Mouse (Mus musculus) urinary bladder, postnatal 4 days (tissue): ENCODE results near the gene 4930595D18Rik.

Experiments
- DNase-seq, 2 experiments: peaks; one replicate each; pipeline ENCODE4 v3.0.0; 2021 to 2022; ENCODE audit warnings: low spot score in 2 of 2

Gene 4930595D18Rik

DNA sequence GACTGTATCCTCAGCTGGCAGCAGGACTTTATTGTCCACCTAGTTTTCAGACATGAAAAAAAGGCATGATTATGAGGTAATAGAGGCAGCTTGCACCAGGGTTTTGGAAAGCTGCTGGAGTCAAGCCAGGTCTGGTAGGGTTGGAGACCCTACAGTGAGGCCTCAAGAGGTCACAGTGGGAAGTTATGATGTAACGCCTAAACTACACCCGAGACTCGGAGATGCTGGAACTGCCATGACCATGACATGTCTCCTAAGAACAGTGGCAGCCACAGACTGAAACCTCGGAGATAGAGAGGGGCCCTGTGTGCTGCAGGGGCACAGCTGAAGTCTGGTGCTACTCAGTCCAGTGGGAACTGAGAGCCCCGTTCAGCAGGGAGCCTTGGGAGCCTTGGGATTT lies at the start of gene 4930595D18Rik:
Gene 4930595D18Rik (minus strand): TSS at position 16 of the 400 bp plus-strand sequence.
- DNase-seq = no peak

DNA sequence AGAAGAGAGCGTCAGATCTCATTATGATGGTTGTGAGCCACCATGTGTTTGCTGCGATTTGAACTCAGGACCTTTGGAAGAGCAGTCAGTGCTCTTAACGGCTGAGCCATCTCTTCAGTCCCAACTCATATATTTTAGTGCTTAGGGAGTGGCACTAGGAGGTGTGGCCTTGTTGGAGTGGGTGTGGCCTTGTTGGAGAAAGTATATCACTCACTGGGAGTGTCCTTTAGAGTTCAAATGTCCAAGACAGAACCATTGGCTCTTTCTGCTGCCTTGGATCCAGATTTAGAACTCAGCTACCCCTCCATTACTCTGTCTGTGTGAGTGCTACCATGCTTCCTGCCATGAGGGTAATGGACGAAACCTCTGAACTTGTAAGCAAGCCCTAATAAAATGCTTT lies 49.5 kb upstream of the 4930595D18Rik start:
- no peak for DNase-seq

DNA sequence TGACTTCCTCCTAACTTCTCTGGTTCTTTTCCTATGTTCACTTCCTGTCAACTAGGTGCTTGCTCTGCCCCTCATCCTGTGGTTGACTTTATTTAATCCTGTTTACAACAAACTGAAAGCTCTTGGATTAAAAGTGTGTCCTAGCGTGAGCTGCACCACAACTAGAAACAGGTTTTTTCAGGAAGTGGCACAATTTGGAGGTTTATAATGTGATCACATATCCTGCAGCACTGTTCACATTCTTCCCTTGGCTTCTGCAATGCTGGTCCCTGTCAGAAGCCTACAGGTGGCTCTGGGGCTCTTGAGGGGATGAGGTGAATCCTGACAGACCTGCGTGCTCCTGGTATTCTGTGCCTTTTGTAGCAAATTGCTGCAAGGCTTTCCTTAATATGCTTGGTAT lies 46.5 kb upstream of the 4930595D18Rik start:
- DNase-seq = no peak

DNA sequence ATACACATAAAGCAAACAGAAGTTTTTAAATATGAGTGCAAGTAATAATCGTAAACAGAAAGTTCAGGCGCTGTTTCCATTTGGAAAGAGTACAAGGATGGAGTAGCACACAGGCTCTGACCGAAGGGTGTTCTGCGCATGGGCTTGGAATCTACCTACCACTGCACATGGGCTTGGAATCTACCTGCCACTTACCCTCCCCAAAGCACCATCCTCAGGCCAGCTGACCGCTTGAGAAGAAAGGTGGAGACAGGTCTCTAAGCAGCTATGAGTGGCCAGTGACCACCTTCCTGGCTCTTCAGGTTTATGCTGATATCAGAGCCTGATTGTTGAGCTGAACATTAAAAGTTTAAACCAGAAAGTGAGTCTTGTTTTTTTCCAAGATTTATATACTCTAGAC lies 44.2 kb upstream of the 4930595D18Rik start:
- DNase-seq = no peak

DNA sequence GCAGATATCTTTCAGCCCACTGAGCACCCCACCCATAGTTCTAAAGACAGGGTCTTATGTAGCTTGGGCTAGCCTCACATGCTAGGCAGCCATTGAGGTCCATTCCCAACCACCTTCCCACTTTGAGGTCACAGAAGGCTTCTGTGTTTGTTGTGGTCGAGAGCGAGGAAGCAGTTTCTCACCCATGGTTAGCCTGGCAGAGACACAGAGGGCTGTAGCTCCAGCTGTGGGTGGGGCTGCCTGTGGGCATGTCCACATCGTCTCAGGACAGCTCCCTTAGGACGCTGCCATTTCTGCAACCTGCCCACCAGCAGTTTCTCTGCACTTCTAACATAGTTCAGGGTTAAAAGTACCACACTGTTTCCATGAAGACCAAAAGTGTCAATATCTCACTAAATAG lies 43.1 kb upstream of the 4930595D18Rik start:
- no peak for DNase-seq

DNA sequence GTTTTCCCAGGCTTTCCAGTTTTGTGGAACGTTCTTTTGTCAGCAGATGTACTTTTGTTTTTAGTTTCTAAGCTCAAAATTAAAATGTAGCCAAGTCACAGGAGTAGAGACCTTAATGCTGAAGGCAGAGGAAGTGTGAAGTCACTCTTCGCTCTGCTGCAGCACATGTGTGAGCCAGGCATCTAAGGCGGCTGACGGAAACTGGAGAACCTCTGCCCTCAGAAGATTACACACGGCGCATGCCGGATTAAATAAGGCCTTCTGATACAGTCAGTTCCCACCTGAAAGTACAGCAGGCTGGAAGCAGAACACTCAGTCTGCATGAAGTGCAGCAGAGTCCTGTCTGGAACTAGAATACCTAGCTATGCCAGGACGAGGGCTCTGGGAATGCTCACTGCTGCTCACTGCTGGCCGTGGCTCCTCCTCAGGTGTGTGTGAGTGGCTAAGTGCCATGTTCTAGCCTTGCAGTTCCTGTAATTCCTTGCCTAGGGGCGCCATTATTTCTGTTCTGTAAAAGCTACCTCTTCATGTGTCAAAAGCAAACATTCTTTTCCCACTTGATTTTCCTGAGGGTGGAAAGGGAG lies 41.0 kb upstream of the 4930595D18Rik start:
- no peak for DNase-seq

DNA sequence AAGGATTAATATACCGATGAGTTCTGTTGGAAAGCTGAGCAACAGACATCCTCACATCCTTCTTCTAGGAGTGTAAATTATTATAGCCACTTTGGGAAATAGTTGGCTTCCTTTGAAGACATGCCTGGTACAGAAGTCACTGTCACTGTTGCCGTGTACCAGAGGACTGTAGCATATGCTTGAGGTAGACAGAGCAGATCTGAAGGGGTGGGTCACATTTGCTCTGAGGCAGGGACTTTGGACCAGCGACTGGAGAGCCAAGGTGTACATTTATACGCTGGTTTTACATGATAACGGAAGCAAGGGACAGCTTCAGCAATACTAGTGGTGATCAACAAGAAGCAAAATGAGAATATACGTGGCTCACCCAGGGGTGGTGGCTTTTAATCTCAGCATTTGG lies 34.6 kb upstream of the 4930595D18Rik start:
- DNase-seq = no peak

DNA sequence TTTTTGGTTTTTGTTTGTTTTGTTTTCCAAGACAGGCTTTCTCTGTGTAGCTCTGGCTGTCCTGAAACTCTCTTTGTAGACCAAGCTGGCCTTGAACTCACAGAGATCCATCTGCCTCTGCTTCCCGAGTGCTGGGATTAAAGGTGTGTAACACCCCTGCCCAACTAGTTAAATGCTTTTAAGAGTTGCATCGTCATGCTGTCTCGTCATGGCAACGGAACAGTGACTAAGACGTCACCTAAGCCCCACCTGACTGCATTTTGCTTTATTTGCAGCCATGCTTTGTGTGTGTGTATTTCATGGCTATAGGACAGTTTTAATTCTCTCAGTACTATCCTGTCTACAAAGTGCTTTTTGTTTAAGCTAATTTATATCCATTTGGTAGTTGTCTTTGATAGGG lies 27.4 kb upstream of the 4930595D18Rik start:
- no peak for DNase-seq

DNA sequence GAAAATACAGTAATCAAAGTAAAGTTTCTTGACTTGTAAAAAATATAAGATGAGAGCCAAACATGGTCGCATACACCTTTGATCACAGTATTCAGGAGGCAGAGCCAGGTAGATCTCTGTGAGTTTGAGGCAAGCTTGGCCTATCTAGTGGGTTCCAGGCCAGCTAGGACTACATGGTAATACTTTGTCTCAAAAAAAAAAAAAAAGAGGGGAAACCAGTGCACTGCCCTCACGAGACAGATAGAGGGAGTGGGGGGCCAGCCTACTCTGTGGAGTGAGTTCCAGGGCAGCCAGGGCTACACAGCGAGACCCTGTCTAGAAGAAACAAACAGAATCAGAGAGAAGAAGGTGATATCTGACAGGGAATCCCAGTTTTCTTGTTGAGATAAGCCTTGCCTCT lies 23.4 kb upstream of the 4930595D18Rik start:
- DNase-seq = no peak

DNA sequence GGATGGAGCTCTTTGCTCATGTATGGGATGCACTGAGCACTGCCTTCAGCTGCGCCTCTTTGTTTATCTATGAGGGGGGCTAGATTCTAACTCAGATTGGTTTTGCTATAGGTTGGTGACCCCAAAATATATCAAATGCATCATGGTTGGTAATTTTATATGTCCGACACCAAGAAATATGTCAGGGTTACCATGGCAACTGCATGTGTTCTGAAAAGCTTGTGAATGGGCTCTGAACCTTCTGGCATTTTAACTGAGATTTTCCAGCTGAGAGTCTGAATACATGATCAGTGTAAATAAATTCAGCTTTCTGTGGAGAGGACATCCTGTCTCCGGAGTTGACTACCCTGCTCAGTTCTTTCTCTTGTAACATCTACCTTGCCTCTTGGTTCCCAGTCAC lies 19.7 kb upstream of the 4930595D18Rik start:
- DNase-seq = no peak

DNA sequence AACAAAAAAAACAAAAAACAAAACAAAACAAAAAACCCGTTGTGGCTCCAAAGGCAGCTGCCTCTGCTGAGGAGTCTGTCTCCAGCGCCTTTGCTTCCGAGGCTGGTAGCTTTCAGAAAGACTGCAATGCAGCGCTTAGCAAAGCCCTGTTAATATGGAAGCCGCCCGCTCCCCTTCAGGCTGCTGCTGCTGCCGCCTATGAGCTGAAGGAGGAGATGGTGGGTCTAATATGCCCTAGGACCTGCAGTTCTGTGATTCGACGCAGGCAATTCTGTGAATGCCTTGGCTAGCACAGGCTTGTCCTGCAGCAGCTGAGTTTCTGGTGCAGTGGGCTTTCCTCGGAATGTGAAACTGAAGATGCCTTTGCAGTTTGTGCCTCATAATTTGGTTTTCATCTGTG lies 18.8 kb upstream of the 4930595D18Rik start:
- no peak for DNase-seq

DNA sequence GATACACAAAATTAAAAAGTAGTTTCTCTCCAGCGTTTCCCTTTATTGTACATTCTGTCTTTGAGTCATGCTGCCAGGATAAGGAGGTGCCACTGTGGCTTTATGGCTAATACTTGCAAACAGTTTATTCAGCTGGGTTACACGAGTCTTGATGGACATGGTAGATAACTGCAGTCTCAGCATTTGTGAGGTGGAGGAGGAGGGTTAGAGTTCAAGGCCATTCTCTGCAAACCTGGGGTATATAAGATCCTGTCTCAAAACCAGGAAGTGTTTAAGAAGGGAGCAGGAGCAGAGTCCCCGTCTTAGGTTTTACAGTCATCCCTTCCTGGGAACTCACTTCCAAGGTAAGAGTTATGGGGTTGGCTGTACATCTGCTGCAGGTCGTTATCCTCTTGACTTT lies 12.3 kb upstream of the 4930595D18Rik start:
- DNase-seq = no peak

DNA sequence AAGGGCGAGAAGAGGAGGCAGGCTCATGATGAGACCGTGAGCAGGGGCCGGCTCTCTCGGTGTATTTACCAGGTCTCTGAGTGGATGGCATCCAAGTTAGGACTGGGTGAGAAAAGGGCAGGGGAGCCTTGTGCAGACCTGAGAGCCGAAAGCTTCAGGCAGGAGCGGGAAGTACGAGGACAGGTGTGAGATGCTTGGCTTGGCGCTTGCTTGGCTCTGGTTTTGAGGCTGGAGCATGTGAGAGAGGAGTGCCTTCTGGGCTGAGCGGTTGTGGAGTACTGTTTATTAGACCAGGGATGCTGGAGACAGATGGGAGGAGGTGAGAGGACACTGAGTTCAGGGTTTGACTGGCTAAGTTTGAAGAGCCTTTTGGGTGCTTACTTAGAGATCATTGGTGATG lies 9.0 kb upstream of the 4930595D18Rik start:
- no peak for DNase-seq

DNA sequence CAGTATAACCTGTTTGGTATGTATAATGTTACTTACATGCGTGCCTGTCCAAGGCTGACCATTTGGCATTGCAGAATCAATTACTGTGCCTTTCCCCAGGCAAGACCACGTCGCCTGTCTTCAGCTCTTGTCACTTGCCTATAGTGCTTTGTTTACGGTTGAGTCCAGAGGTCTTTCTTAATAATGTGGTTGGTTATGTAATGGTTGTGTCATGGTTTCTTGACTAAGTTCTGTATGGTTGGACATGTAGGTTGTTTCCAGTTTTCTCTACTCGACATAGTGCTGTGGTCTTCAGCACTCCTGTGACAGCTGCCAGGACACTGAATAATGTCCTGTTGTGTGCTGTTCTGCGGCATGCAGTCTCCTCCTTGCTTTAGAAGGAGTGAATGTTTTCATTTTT lies 8.5 kb upstream of the 4930595D18Rik start:
- DNase-seq = no peak

DNA sequence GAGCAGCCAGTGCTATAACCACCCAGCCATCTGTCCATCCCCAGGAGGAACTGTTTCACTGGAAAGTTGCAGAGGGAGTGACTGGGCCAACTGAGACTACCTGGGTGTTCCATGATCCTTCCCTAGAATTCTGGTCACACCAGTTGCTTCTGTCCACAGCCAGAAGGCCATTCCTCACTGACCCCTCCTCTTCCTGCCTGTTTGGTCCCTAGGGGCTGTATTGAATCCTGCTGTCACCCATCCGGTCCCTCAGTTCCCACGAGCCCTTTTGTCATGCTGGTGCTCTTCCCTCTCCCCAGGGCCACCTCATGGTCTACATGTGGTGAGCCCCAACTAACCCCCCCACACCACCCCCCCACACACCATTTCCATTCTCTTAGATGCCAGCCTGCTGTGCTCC lies 6.6 kb upstream of the 4930595D18Rik start:
- DNase-seq = no peak

DNA sequence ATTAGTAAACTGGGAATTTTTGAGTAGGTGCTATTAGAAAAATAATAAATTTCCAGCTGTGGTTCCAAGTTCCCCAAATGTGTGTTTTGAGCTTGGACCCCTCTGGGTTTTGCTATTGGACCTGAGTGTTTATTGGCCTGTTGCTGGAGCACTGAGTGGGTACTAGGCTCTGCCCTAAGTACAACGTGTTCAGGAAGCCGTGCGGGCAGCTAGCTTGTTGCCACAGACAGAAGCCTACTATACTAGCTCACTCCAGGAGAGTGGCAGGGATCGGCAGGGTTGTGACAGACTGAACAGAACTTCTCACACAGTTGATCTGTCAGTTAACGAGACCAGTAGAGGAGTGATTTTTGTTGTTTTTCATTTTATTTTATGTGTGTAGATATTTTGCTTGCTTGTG lies 6.1 kb upstream of the 4930595D18Rik start:
- no peak for DNase-seq

DNA sequence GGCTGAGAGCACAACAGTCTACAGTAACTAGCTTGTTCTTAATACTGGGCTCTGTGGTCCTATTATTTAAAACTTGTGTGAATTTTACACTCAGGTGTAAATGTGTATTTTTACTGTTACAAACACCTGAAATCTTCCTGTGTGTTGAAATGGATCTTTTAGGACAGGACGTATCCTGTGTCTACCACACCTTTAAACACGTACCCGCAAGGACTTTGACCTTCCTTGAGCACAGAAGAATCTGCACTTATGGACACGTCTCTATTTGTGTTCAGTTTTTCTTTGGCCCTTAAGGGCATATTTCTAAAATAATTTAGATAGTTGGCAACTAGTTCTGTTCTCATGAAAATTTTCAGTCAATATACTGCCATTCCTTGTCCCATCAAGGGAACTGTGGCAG lies 4.0 kb upstream of the 4930595D18Rik start:
- no peak for DNase-seq

DNA sequence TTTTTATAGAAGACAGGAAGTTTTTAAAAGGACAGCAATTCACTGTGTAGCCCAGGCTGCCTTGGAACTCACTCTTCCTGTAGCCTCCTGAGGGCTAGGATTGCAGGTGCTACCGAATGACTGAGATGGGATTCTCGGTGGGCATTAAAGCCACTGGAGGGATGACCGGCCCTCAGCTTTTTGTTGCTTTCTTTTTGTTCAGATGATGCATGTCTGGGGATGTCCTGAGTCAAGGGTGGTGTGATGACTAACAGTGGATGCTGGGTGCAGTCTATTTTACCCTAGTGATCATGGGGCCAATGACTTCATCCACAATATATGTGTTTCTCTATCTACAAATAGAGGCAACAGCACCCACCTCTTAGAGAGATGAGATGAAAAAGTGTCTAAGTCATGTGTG lies 2.7 kb upstream of the 4930595D18Rik start:
- no peak for DNase-seq

DNA sequence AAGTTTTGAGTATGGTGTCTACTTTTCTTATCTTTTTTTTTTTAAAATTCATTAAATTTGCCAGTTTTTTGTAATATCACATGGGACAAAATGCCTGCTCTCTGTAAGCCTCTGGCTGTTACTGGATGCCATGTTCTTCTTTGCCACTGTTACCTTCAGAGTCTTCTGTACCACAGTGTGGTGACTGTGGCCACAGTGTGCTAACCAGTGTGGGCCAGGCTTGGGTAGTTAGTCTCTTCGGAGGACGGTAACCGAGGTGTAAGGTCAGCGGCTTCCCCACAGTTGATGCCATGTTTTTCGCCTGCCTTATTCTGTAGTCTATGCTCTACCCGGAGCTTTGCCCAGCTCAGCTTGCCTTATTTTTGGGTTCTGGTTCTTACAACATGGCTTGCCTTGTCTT lies 1.9 kb downstream of the 4930595D18Rik start:
- no peak for DNase-seq

DNA sequence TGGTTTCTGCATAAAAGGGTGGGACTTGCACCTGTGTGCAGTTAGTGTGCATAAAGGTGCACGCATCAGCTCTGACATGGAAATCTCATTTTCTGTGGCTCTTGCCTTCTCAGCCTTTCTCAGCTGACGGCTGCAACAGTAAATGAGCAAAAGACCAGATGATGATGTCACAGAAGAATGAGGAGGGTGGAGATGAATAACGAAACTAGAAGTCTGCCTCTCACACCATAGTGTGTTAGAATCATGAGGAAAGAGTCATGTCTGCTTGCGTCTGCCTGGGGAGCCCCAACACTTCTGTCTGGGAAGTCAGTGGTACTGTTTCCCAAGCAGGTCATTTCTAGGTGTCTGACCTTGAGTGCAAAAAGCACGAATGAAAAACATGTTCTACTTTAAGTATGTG lies 2.4 kb downstream of the 4930595D18Rik start:
- DNase-seq = no peak

DNA sequence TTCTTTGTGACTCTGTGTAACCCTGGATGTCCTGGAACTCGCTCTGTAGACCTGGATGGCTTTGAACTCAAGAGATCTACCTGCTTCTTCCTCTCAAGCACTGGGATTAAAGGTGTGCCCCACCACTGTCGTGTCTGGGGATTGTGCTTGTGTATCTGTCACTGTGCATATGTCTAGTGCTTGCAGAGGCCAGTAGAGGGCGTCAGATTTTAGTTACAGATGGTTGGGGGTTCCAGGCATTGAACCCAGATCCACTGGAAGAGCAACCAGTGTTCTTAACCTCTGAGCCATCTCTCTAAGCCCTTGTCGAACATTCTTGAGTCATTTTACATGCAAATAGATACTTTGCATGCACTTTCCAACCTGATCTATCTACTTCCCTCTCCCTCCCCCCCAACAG lies 5.5 kb downstream of the 4930595D18Rik start:
- no peak for DNase-seq

DNA sequence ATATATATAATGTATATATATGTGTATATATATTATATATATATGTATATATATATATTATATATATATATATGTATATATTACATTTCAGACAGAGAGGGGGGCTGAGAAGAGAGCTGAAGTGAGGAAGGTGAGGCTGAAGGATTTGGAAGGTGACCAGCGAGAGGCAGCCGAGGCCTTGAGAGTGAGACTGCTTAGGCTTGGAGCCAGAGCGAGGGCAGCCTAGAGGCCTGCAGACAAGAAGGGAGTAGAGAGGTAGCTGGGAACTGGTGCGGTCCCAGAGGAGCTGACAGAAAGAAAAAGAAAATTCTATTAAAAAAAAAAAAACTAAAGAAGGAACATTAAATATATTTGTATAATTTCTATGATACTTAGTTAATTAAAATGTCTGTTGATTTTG lies 15.4 kb downstream of the 4930595D18Rik start:
- DNase-seq = no peak

DNA sequence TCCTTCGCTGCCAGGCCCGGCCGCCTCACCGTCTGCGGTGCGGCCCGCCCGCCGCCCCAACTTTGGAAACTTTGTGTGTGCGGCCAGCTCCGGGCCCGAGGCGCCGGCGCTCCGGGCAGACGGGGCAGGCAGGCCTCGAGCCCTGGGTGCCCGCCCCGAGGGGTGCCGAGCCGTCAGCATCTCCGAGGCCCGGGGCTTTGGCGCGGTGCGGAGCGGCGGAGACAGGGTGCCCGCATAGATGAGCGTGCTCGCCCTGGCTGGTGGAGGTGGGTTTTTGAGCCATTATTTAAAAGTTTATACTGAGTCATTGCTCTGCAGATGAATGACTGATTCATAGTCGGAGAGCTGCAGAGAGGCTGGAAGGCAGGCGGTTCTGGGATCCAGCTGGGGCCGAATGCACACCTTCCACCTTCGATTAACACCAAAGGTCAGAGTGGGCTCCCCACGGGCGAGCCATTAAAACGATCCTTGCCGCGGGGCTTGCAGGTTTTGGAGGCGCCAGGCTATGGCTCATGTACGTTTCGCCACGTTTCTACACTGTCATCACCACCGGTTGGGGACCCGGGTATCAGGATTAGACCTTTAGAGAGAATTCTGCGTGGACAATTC lies 17.5 kb downstream of the 4930595D18Rik start:
- DNase-seq = peak in 1 of 2 experiments; percentile 27
